Mouse (Mus musculus) small intestine, adult 2 months (tissue): ENCODE measurements around the gene Slc30a2.

Experiments
- CTCF ChIP-seq: fragments of 200-500 bp; IDR thresholded peaks from 2 replicates; pipeline ENCODE4 v1.5.1; 2012; ENCODE audit warnings: low read depth, mild to moderate bottlenecking, control low read depth, inconsistent platforms, low read length, moderate library complexity, mixed read lengths; ENCODE audit not compliant: insufficient replicate concordance, insufficient read length; ENCODE audit errors: extremely low read depth
- POLR2A ChIP-seq: fragments of 200-500 bp; IDR thresholded peaks from 2 replicates; pipeline ENCODE4 v1.6.1; 2012; ENCODE audit warnings: low read depth, mild to moderate bottlenecking, control low read depth, inconsistent platforms, low read length, moderate library complexity

- TF ChIP-seq POLR2A (no peak), CTCF (no peak)
Observed at GRCm38 (mm10) chr4:134293692-134294163, 49.3 kb upstream of the Slc30a2 start.
